Mouse (Mus musculus): ENCODE measurements around the gene Ube2g2.

Ube2g2 gene

DNA sequence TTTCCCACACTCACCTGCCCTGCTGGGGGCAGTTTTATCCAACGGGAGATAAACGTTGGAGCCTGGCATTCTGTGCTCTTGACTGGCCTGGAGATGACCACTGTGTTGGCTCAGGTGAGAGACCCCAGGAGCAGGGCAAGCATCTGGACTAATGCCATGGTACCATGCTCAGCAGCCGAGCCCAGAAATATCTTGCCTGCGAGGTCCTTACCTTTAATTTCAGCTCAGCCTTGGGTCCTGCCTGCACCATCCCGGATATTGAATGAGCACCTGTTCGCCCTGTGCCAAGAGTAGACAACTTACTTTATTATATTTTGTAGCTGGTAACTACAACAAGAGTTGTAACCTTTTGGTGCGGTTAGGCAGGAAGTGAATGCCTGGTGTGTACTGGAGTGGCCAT lies 15.2 kb upstream of the Ube2g2 start:
- DNase-seq (ENCODE audit: low spot score in 2 of 2), result no peak

DNA sequence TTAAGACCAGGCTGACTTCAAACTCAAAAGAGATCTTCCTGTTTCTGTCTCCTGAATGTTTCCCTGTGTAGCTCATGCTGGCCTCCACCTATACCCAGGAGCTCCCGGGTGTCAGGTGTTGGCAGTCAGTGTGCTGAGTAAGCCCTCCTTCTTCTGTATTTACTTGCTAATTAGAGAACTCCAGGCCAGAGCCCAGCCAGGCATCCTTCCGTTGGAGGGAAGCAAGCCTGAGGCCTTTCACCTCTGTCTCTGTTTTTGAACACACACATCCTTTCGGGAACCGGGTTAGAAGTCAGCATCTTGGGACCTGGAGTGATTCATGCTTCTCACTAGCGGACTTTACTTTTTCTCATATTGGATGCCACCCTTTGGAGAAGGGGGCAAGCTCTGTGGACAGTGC lies 14.6 kb upstream of the Ube2g2 start:
- DNase-seq (ENCODE audit: low spot score in 2 of 2), result no peak

DNA sequence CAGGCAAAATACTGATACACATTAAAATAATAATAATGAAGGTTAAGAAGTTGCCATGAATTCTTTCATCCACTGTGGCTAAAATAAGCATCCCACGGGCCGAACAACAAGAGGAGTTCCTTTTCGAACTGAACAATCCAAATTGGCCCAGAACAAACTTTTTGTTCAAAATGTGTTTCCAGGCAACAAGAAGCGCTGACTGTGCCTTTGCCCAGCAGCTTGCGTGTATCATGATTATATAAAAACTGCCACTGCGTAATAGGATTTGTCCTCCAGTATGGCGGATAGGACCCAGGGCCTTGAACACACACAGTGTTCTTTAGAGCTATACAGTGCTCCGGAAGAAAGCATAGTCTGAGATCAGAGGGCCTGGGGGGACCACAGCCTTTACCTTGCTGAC lies 13.5 kb upstream of the Ube2g2 start:
- DNase-seq (ENCODE audit: low spot score in 2 of 2), result no peak

- DNase-seq (ENCODE audit: low spot score in 2 of 2), result no peak
Measured at GRCm38 (mm10) chr10:77610221-77610961, 11.7 kb upstream of the Ube2g2 start.

GRCm38 (mm10) chr10:77613409-77613808 lies 8.7 kb upstream of the Ube2g2 start:
- DNase-seq (ENCODE audit: low spot score in 2 of 2), result no peak

DNA sequence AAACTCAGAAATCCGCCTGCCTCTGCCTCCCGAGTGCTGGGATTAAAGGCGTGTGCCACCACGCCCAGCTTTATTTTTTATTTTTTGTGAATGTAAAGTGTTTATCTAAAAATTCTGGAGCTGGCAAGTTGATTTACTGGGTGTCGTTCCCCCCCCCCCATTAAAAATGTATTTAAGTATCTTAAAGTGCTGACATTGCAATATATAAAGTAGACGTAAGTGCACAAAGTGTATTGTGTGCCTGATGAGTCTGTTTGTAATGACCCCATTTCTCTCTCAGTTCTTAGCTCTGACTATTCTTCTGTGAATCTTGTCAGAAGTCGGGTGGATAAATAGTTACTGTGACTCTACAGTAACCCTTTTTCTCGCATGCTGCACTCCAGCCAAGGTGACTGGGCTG lies 6.4 kb upstream of the Ube2g2 start:
- DNase-seq (ENCODE audit: low spot score in 2 of 2), result no peak

DNA sequence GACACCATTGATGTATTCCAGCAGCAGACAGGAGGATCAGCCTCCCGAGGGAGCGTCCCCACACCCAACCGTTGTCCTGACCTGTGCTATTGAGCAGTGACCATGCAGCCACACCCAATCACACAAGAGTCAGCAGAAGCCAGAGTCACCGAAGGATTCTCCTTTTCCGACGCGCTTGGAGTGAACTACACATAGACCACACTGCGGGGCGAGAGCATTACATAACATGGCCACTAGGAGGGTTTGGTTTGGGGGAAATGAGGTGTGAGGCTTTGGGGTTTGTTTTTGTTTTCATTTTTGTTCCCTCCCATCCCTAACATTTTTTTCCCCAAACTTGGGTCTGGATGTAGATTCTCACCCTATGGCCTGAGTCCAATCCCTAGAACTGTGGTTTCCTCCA lies 5.9 kb upstream of the Ube2g2 start:
- no peak for DNase-seq (ENCODE audit: low spot score in 2 of 2)

DNA sequence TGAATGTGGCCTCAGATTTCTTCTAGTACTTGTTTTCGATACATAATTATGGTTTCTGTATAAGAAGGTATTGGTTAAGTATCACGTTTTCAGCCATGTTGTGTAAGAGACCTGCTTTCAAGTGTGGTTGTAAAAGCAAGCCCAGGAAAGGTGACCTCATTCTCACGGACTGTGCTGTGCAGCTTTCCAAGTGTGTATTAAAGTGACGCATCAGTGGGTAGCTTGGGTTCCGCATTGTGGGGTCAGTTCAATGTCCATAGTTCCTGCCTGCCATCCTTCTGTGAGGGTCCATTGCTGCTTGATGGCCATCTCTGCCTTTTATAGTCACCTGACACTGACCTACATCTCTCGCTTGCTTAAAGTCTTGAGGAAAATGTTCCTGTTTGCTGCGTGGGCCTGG lies 5.1 kb upstream of the Ube2g2 start:
- DNase-seq (ENCODE audit: low spot score in 2 of 2), result no peak

DNA sequence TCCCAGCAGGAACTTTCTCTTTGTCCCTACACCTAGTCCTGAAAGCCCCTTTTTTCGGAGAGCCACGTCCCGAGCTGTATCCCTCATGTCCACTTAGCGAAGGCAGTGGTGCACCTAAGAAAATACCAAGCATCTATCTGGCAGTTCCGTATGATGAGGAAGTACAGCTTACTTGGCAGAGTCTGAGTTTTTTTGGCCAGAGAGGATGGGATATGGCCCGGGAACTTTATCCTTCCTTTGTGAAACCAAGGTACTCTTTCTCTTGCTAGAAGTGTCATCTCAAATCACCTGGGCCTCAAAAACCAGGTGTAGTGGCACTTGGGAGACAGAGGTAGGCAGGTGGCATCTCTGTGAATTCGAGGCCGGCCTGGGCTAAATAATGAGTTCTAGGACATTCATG lies 529 bp upstream of the Ube2g2 start:
- DNase-seq (ENCODE audit: low spot score in 2 of 2), result no peak

DNA sequence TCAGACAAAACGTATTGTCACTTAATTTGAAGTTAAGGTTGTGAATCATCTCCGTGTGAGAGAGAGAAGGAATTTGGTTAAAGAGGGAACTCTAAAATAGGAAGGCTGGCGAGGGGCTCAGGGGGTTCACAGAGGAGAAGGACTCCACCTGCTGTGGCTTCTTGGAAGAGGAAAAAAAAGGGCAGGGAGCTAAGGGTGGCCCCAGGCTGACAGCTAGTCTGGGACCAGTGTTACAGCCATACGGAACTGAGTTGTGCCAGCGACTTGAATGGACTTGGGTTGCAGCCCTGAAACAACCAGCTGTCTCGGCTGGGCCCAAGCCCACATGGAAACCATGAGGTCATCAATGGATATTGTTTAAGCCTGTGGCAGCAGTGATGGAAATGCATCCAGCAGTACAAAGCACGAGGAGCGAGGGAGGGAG lies 1.0 kb downstream of the Ube2g2 start:
- no peak for DNase-seq (ENCODE audit: low spot score in 2 of 2)

DNA sequence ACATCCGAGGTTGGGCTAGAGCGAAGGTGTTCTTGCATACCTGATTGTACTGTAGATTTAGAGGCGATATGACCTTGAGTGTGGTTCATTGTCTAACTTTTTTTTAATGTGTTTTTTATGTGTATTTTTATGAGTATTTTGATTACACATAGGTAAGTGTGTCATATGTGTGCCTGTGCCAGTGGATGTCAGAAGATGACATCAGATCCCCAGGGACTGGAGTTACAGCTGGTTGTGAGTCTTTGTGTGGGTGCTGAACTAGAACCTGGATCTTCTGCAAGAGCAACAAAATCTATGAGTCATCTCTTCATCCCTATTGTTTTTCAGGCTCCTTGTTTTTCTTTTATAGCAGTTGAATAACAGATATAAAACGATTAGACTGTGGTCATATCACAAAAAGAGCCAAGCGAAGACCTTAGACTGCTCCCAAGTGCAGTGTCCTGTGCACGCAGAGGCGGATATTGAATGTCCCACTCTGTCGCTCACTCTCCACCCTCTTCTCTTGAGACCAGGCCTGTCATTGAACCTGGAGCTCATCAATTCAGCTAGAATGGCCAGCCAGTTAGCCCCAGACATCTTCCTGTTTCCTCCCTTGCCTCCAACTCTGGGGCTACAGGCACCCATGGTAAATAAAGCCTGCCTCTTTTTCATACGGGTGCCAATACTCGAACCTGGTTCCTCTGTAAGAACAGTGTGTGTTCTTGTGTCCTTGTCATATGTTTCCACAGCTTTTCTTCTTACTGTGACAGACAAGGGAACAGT lies 1.7 kb downstream of the Ube2g2 start:
- DNase-seq (ENCODE audit: low spot score in 2 of 2), result no peak

GRCm38 (mm10) chr10:77624570-77624995 lies 2.5 kb downstream of the Ube2g2 start:
- no peak for DNase-seq (ENCODE audit: low spot score in 2 of 2)

DNA sequence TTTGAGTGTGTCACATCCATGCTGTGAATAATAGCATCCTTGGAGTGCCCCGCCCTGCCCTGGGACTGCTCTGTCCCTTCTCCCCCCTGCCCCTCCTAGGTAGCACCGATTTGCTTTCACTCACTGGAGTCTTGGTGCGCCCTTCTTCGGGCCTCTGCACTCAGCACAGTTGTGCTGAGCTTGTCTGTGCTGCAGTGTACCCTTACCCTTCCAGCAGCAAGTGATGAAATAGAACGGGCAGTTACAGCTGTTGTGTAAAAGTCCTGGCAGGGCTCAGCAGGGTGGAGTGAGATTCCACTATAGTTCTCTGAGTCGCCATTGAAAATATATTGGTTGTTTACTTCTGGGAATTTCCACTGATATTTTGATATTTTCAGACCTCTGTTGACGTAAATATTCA lies 4.0 kb downstream of the Ube2g2 start:
- DNase-seq (ENCODE audit: low spot score in 2 of 2), result no peak

DNA sequence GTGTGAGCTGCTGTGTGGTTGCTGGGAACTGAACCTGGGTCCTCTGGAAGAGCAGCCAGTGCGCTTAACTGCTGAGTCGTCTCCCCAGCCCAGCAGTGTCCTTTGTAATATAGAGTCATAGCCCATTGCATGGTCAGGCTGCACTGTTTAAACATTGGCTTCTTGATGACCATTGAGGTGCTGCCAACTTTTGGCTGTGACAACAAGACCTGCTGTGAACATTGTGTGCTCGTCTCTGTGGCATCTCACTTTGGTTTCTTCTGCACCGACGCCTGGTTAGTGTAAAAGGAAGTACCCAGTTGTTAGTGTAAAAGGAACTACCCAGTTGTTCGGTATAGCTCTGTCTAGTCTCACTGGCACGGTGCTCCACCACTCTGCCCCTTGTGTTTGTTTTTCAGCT lies 4.5 kb downstream of the Ube2g2 start:
- no peak for DNase-seq (ENCODE audit: low spot score in 2 of 2)

DNA sequence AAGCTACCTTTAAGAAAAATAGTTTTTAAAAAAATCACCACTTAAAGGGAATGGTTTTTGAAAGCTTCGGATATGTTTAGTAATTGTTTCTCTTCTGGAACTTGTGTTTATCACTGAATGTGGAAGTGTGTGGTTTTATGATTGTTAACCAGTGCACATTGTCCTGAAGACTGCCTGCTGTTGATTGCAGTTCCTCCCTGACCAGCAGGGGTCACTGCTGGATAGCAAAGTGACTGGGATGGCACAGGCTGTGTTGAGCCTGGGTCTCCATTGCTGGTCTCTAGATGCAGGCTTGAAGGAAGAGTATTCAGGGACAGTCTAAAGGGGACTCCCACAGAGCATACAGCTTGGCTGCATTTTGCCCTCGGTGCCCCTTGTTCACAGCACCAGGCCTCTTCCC lies 5.4 kb downstream of the Ube2g2 start:
- DNase-seq (ENCODE audit: low spot score in 2 of 2), result peak; percentile 63 to 77

GRCm38 (mm10) chr10:77629163-77629562 lies 7.1 kb downstream of the Ube2g2 start:
- DNase-seq (ENCODE audit: low spot score in 2 of 2), result no peak

DNA sequence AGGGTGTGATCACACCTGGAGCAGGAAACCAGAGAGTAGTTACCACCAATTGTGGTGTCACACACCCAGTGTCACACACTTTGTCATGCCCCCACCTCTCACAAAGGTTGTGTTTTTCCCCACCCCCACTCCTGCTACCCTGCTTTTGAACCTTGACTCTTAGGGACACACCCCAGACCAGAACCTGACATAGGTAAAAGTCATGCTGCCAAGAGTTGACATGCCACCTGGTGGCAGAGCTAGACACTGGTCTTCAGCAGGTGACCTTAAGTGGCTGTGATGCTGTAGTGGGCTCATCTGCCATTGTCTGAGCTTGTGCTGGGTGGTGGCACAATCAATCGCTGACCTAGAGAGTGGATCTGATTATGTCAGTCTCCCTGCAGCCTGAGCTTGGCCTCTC lies 7.9 kb downstream of the Ube2g2 start:
- DNase-seq (ENCODE audit: low spot score in 2 of 2), result peak in 1 of 2 experiments; percentile 12

- no peak for DNase-seq (ENCODE audit: low spot score in 2 of 2)
Measured at GRCm38 (mm10) chr10:77634016-77634415, 11.9 kb downstream of the Ube2g2 start.

DNA sequence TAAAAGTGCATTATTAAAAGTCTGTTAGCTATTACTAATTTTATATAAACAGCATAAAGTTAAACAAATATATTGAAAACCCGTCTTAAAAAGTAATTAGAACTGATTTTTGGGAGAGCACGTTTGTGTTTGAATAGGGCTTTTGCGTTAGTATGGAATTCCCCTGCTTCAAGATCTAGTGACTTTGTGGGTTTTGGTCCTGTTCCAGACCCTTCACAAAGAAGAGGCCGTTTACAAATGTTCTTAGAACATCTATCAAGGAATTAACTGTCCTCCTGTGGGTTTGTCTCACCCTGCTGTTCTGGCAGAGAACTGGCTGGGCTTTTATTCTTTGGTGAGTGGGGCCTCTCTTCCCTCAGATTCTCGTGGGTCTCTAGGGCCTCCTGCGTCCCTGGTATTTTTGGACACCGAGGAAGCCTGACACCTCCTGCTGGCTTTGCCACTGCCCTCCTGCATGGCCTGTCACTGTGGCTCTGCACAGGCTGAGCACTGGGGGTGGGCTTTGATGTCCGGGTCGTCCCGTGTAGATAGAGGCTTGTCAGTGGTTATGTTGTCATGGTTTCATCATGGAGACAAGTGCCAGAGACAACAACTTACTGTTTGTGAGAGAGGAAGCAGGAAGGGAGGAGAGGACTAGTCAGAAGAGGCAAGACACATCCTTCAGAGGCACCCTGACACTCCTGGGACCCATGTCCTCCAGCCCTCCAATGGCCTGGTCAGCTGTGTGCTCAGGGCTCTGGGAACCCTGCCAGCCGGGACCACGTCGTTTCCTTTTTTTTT lies 12.6 kb downstream of the Ube2g2 start:
- no peak for DNase-seq (ENCODE audit: low spot score in 2 of 2)

DNA sequence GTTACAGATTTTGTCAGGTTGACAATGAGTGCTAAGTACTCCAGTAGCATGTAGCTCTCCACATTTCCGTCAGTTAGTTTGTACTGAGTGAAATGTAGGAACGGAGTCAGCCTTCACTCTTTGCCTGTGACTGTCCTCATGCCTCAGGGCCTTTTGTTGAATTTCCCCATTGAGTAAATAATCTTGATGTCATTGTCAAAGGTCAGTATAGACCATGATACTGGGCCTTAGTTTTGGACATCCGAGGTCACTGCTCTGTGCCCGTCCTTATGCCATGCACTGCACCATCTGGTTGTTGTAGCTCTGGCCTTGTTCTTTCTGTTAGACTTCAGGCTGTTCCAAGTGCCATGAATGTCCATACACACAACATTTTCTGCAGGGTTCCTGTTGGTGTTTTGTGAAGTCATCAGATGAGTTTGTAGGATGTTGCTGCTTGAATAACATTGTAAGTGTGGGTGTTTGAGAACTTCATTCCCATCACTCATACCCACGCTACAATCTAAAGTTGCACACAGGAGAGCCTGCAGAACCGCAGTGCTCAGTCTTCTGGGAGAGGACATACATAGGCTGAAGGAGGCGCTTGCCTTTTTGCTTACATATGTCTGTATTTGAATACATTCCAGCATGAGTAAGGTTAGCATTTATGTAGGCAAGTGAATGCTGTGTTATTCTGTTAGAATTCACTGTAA lies 14.3 kb downstream of the Ube2g2 start:
- no peak for DNase-seq (ENCODE audit: low spot score in 2 of 2)

- no peak for DNase-seq (ENCODE audit: low spot score in 2 of 2)
Measured at GRCm38 (mm10) chr10:77638956-77639355, 16.9 kb downstream of the Ube2g2 start.

DNA sequence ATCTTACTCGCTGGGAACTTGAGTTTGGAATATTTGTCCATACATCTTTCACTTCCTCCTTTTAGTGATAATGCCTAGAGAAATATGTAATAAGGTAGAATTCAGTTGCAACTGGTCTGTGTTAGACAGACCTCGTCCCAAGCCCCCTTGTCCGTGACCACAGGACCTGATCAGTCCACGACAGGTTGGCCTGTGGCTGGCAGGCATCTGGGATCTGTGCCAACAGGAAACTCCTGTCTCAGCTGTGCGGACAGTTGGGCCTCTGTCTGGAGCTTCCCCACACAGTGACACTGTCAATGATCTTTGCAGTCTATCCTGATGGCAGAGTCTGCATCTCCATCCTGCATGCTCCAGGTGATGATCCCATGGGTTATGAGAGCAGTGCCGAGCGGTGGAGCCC lies 21.1 kb downstream of the Ube2g2 start:
- no peak for DNase-seq (ENCODE audit: low spot score in 2 of 2)
